Mouse (Mus musculus): Measurements from ENCODE around the gene Lmo4. TPM values are rescaled to one million over a fixed set of nuclear protein-coding genes. Genes with fewer than 3 reads are reported as not detected.

The Lmo4 gene
- polyA plus RNA-seq (2012; rRNA removed) = 45.3 and 49.1 TPM in 2 replicates

DNA sequence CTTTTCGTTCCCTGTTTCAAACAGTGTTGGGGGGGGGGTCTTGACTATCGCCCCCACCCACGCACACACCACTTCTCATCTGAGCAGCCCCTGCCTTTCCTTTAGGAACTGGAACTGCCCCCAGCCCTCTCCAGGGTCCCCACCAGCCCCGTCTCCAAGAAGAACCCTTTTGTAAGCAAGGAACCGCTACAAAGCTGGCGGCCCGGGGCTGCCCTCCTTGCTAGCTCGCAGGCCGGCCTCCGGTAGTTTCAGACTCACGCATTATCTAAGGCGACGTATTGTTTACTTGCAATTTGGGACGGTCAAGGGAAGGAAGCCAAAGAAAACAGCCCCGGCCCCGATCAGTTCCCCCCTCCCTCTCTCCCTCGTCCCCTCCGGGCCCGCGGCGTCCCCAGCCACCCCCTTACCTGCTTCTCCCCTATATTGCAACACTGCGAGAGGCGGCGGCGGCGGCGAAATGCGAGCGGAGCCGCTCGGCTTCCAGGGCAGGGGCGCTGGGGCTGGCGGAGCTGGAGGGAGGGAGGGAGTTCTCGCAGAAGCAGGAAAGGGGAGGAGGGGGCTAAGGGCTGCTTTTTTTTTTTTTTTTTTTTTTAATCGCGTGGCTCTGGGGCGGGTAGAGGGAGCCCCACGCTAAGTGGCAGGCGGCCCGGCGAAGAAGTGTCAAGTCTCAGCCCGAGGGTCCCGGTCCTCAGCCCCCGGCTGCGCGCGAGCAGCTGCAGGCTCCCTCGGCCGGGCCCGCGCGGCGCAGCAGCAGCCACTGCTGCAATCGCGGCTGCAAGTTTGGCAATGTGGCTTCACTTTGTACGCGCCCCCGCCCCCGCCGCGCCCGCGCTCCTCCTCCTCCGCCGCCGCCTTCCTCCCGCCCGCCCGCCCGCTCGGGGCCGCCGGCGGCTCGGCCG, at the start of gene Lmo4:
Lmo4 (minus strand) TSS at position 808 of the 899 bp plus-strand sequence.
- Histone ChIP-seq H3K27me3 (ENCODE audit: control insufficient read depth, insufficient read depth, low read length) (no peaks in the 10 kb centered on the region), H3K4me1 (ENCODE audit: control insufficient read depth, insufficient read depth, low read length) (no peaks in the 10 kb centered on the region), H3K4me3 (replicated peaks; ENCODE audit: insufficient read depth, low read depth, low read length) (peak within 1 kb of the TSS; percentile 85), H3K27ac (ENCODE audit: insufficient read depth, low read length) (0 out of 2 replicates have a peak within 1 kb of the TSS, but pooled peaks have one; percentile 37)
- DNase-seq = peak; percentile 59 to 78
- WGBS = 1% methylated on average over 69 of the region's 76 CpGs
- no peak for TF ChIP-seq POLR2A (IDR thresholded peaks at IDR 0.05; ENCODE audit: borderline replicate concordance, insufficient read depth, low read length)
- no peak for TF ChIP-seq CTCF (IDR thresholded peaks at IDR 0.05; ENCODE audit: borderline replicate concordance, insufficient read depth, low read depth, low read length)

DNA sequence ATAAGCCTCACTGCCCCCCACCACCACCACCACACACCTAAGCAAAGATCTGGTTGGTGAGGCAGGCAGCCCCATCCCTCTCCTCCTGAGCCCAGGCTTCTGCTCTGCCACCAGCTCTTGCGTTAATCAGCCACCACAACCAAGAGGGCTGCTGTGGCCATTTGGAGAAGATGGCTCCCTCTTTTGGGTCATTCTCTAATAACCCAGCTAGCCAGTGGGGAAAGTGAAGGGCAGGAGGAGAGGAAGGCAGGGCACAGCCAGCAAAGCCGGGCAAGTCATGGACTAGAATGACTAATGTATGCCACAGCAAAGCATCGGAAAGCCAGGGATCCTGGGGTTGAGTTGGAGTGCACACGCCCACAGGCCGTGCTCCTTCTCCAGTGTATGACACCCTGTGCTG, 49.3 kb upstream of the Lmo4 start:
- H3K4me1 ChIP-seq (ENCODE audit: control insufficient read depth, insufficient read depth, low read length) = no peaks in the 10 kb centered on the region
- H3K27me3 ChIP-seq (ENCODE audit: control insufficient read depth, insufficient read depth, low read length) = no peaks in the 10 kb centered on the region
- no peak for DNase-seq
- WGBS = 85% methylated on average over 5 of the region's 5 CpGs
- TF ChIP-seq POLR2A (IDR thresholded peaks at IDR 0.05; ENCODE audit: borderline replicate concordance, insufficient read depth, low read length) (no peak), CTCF (IDR thresholded peaks at IDR 0.05; ENCODE audit: borderline replicate concordance, insufficient read depth, low read depth, low read length) (no peak)
- H3K27ac ChIP-seq (ENCODE audit: insufficient read depth, low read length) = no peak overlapping the region
- no peak overlapping the region for H3K4me3 ChIP-seq (replicated peaks; ENCODE audit: insufficient read depth, low read depth, low read length)

- 80% methylated on average over 6 of the region's 6 CpGs for WGBS
- Histone ChIP-seq H3K4me1 (ENCODE audit: control insufficient read depth, insufficient read depth, low read length) (no peaks in the 10 kb centered on the region), H3K27ac (ENCODE audit: insufficient read depth, low read length) (no peak overlapping the region), H3K27me3 (ENCODE audit: control insufficient read depth, insufficient read depth, low read length) (no peaks in the 10 kb centered on the region), H3K4me3 (replicated peaks; ENCODE audit: insufficient read depth, low read depth, low read length) (no peak overlapping the region)
- TF ChIP-seq POLR2A (IDR thresholded peaks at IDR 0.05; ENCODE audit: borderline replicate concordance, insufficient read depth, low read length) (no peak), CTCF (IDR thresholded peaks at IDR 0.05; ENCODE audit: borderline replicate concordance, insufficient read depth, low read depth, low read length) (no peak)
- no peak for DNase-seq
Measured at GRCm38 (mm10) chr3:144253018-144253417, 48.0 kb upstream of the Lmo4 start.

- TF ChIP-seq POLR2A (IDR thresholded peaks at IDR 0.05; ENCODE audit: borderline replicate concordance, insufficient read depth, low read length) = no peak
- no peak for TF ChIP-seq CTCF (IDR thresholded peaks at IDR 0.05; ENCODE audit: borderline replicate concordance, insufficient read depth, low read depth, low read length)
- no peak overlapping the region for H3K4me3 ChIP-seq (replicated peaks; ENCODE audit: insufficient read depth, low read depth, low read length)
- WGBS = 87% methylated on average over 4 of the region's 4 CpGs
- H3K27me3 ChIP-seq (ENCODE audit: control insufficient read depth, insufficient read depth, low read length) = no peaks in the 10 kb centered on the region
- no peak for DNase-seq
- no peaks in the 10 kb centered on the region for H3K4me1 ChIP-seq (ENCODE audit: control insufficient read depth, insufficient read depth, low read length)
- no peak overlapping the region for H3K27ac ChIP-seq (ENCODE audit: insufficient read depth, low read length)
Measured at GRCm38 (mm10) chr3:144252109-144252508, 47.1 kb upstream of the Lmo4 start.

GRCm38 (mm10) chr3:144242025-144242673, 37.1 kb upstream of the Lmo4 start:
- Histone ChIP-seq H3K4me1 (ENCODE audit: control insufficient read depth, insufficient read depth, low read length) (no peaks in the 10 kb centered on the region), H3K27me3 (ENCODE audit: control insufficient read depth, insufficient read depth, low read length) (no peaks in the 10 kb centered on the region), H3K4me3 (replicated peaks; ENCODE audit: insufficient read depth, low read depth, low read length) (no peak overlapping the region), H3K27ac (ENCODE audit: insufficient read depth, low read length) (no peak overlapping the region)
- peak; percentile 49 to 65 for DNase-seq
- WGBS = 28% methylated on average over 15 of the region's 15 CpGs
- TF ChIP-seq CTCF (IDR thresholded peaks at IDR 0.05; ENCODE audit: borderline replicate concordance, insufficient read depth, low read depth, low read length) = peak; percentile 69
- no peak for TF ChIP-seq POLR2A (IDR thresholded peaks at IDR 0.05; ENCODE audit: borderline replicate concordance, insufficient read depth, low read length)

GRCm38 (mm10) chr3:144241161-144241560, 36.1 kb upstream of the Lmo4 start:
- Histone ChIP-seq H3K4me1 (ENCODE audit: control insufficient read depth, insufficient read depth, low read length) (no peaks in the 10 kb centered on the region), H3K27ac (ENCODE audit: insufficient read depth, low read length) (no peak overlapping the region), H3K4me3 (replicated peaks; ENCODE audit: insufficient read depth, low read depth, low read length) (no peak overlapping the region), H3K27me3 (ENCODE audit: control insufficient read depth, insufficient read depth, low read length) (no peaks in the 10 kb centered on the region)
- WGBS = 96% methylated on average over 3 of the region's 3 CpGs
- TF ChIP-seq POLR2A (IDR thresholded peaks at IDR 0.05; ENCODE audit: borderline replicate concordance, insufficient read depth, low read length) (no peak), CTCF (IDR thresholded peaks at IDR 0.05; ENCODE audit: borderline replicate concordance, insufficient read depth, low read depth, low read length) (no peak)
- no peak for DNase-seq

DNA sequence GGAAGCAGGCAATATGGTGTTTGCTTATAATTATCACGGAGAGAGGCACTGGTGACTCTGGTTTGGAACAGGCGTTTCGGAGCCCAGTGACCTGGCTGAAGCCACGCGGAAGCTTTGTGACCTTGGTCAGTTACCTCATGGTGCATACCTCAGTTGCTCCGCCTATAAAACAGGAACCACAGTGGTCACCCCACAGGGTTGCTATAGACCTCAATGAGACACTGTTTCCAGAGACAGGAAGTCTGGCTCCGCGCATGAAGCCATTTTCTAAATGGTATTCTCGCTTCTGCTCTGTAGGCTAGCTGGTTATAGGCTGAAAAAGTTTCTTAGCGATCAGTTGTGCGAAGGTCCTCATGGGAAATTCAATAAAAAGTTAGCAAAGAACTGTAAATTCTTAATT, 33.5 kb upstream of the Lmo4 start:
- Histone ChIP-seq H3K27ac (ENCODE audit: insufficient read depth, low read length) (no peak overlapping the region), H3K4me1 (ENCODE audit: control insufficient read depth, insufficient read depth, low read length) (no peaks in the 10 kb centered on the region), H3K27me3 (ENCODE audit: control insufficient read depth, insufficient read depth, low read length) (no peaks in the 10 kb centered on the region), H3K4me3 (replicated peaks; ENCODE audit: insufficient read depth, low read depth, low read length) (no peak overlapping the region)
- DNase-seq = no peak
- no peak for TF ChIP-seq CTCF (IDR thresholded peaks at IDR 0.05; ENCODE audit: borderline replicate concordance, insufficient read depth, low read depth, low read length)
- TF ChIP-seq POLR2A (IDR thresholded peaks at IDR 0.05; ENCODE audit: borderline replicate concordance, insufficient read depth, low read length) = no peak
- WGBS = 96% methylated on average over 11 of the region's 11 CpGs

Data from cerebellum, adult 2 months (tissue).